Mouse (Mus musculus) lung, adult 2 months (tissue): ENCODE measurements around the gene Rps6kb1. TPM values are rescaled to one million over a fixed set of nuclear protein-coding genes. Genes with fewer than 3 reads are reported as not detected.

Source experiments
- DNase-seq: peaks from one replicate; pipeline ENCODE4 v3.0.0; 2022
- H3K4me1 ChIP-seq: fragments of 200-500 bp; 2 replicates; pipeline ENCODE4 v1.6.1; 2011; ENCODE audit warnings: low read length; ENCODE audit not compliant: control insufficient read depth, insufficient read depth
- H3K4me3 ChIP-seq: fragments of 200-500 bp; replicated peaks from 2 replicates; pipeline ENCODE3; 2011; ENCODE audit warnings: low read depth, mild to moderate bottlenecking, control low read depth, low read length; ENCODE audit errors: extremely low read depth
- CTCF ChIP-seq: fragments of 200-500 bp; IDR thresholded peaks from 2 replicates; pipeline ENCODE4 v1.5.1; 2011; ENCODE audit warnings: mild to moderate bottlenecking, low read length, control low read depth; ENCODE audit not compliant: insufficient read depth
- POLR2A ChIP-seq: fragments of 200-500 bp; IDR thresholded peaks from 2 replicates; pipeline ENCODE4 v1.6.1; 2011; ENCODE audit warnings: low read depth, mild to moderate bottlenecking, control low read depth, low read length, borderline replicate concordance; ENCODE audit errors: extremely low read depth
- WGBS: fragments of 180-500 bp; shearing (Covaris S2); methylation state at CpG from one replicate; pipeline ENCODE4 v1.1.7; 2018; 5-methylcytosine and 5-hydroxymethylcytosine counted together
- polyA plus RNA-seq: library from polyadenylated mRNA; depleted of rRNA; stranded (reverse); fragments of >200 nt; gene quantifications from 2 replicates; pipeline ENCODE4 v1.2.3, GENCODE M21; 2012; rRNA removed

The Rps6kb1 gene
- polyA plus RNA-seq, result 5.3 and 7.4 TPM in 2 replicates

- peaks cover 4% of the 10 kb centered on the region for H3K4me1 ChIP-seq
- H3K4me3 ChIP-seq, result peak within 1 kb of the TSS; percentile 97
- TF ChIP-seq POLR2A, result peak; percentile 95
- TF ChIP-seq CTCF, result no peak
- WGBS, result under 1% methylated on average over 43 of the region's 43 CpGs
- peak; percentile 96 for DNase-seq
These were observed at the start of gene Rps6kb1, which contains the start of gene Tubd1 for GRCm38 (mm10) chr11:86544639-86545299. Gene Rps6kb1, minus strand, starts transcription at chr11:86544805. Gene Tubd1, plus strand, starts transcription at chr11:86544991.

GRCm38 (mm10) chr11:86593443-86593842 lies 48.8 kb upstream of the Rps6kb1 start:
- 79% methylated on average over 5 of the region's 5 CpGs for WGBS
- peaks cover 9% of the 10 kb centered on the region for H3K4me1 ChIP-seq
- no peak for DNase-seq
- H3K4me3 ChIP-seq, result no peak overlapping the region
- TF ChIP-seq POLR2A, result no peak
- no peak for TF ChIP-seq CTCF

- no peak overlapping the region for H3K4me3 ChIP-seq
- peaks cover 9% of the 10 kb centered on the region for H3K4me1 ChIP-seq
- WGBS, result 8% methylated on average over 3 of the region's 3 CpGs
- no peak for DNase-seq
- no peak for TF ChIP-seq POLR2A
- TF ChIP-seq CTCF, result no peak
These were observed 48.4 kb upstream of the Rps6kb1 start for GRCm38 (mm10) chr11:86592993-86593392.

- Histone ChIP-seq H3K4me1 (peaks cover 12% of the 10 kb centered on the region), H3K4me3 (no peak overlapping the region)
- no peak for TF ChIP-seq CTCF
- no peak for TF ChIP-seq POLR2A
- no peak for DNase-seq
- 83% methylated on average over 2 of the region's 2 CpGs for WGBS
These were observed 47.5 kb upstream of the Rps6kb1 start for GRCm38 (mm10) chr11:86591931-86592616.

- no peak for TF ChIP-seq CTCF
- peaks cover 12% of the 10 kb centered on the region for H3K4me1 ChIP-seq
- 60% methylated on average over 4 of the region's 4 CpGs for WGBS
- H3K4me3 ChIP-seq, result no peak overlapping the region
- DNase-seq, result no peak
These were observed 46.8 kb upstream of the Rps6kb1 start for GRCm38 (mm10) chr11:86591301-86591845.

GRCm38 (mm10) chr11:86590579-86590978 lies 46.0 kb upstream of the Rps6kb1 start:
- H3K4me1 ChIP-seq, result peaks cover 13% of the 10 kb centered on the region
- no peak overlapping the region for H3K4me3 ChIP-seq
- no peak for DNase-seq
- 66% methylated on average over 10 of the region's 10 CpGs for WGBS
- TF ChIP-seq CTCF, result no peak
- no peak for TF ChIP-seq POLR2A

GRCm38 (mm10) chr11:86590066-86590465 lies 45.5 kb upstream of the Rps6kb1 start:
- Histone ChIP-seq H3K4me1 (peaks cover 15% of the 10 kb centered on the region), H3K4me3 (no peak overlapping the region)
- 60% methylated on average over 4 of the region's 4 CpGs for WGBS
- TF ChIP-seq CTCF (no peak), POLR2A (no peak)
- no peak for DNase-seq

GRCm38 (mm10) chr11:86588583-86589298 lies 44.1 kb upstream of the Rps6kb1 start:
- H3K4me1 ChIP-seq, result peaks cover 15% of the 10 kb centered on the region
- DNase-seq, result no peak
- WGBS, result 89% methylated on average over 4 of the region's 4 CpGs
- H3K4me3 ChIP-seq, result no peak overlapping the region
- TF ChIP-seq POLR2A, result no peak
- TF ChIP-seq CTCF, result no peak

GRCm38 (mm10) chr11:86587830-86588229 lies 43.2 kb upstream of the Rps6kb1 start:
- no peak for DNase-seq
- peaks cover 13% of the 10 kb centered on the region for H3K4me1 ChIP-seq
- H3K4me3 ChIP-seq, result no peak overlapping the region
- whole genome bisulfite sequencing, result 36% methylated on average over 7 of the region's 7 CpGs
- no peak for TF ChIP-seq CTCF
- no peak for TF ChIP-seq POLR2A
